Mouse (Mus musculus) CH12.LX (cell line): ENCODE results near the gene Cog1. TPM values are rescaled to one million over a fixed set of nuclear protein-coding genes. Genes with fewer than 3 reads are reported as not detected.

ENCODE experiments used
- DNase-seq: peaks from one replicate; pipeline ENCODE4 v3.0.0-alpha.2; 2013; ENCODE audit errors: extremely low read depth
- H3K27ac ChIP-seq: 2 replicates; pipeline ENCODE4 v1.5.1; 2012; ENCODE audit warnings: low read depth, mild to moderate bottlenecking, control low read depth, moderate library complexity; ENCODE audit not compliant: insufficient read depth
- H3K27me3 ChIP-seq: replicated peaks from 2 replicates; pipeline ENCODE3; 2012; ENCODE audit warnings: inconsistent platforms
- H3K36me3 ChIP-seq, 2 experiments: replicated peaks in 1 of 2; 2 replicates each; pipeline versions ENCODE3 to v1.6.1; 2012; ENCODE audit warnings: inconsistent platforms in 1 of 2, low read length in 1 of 2, mild to moderate bottlenecking in 1 of 2, mixed read lengths in 1 of 2, moderate library complexity in 1 of 2; ENCODE audit not compliant: control insufficient read depth in 1 of 2, insufficient read depth in 1 of 2
- H3K4me1 ChIP-seq, 2 experiments: 2 replicates each; pipeline ENCODE4 v1.6.1; 2012; ENCODE audit warnings: inconsistent platforms in 1 of 2, moderate library complexity in 1 of 2; ENCODE audit not compliant: insufficient read depth in 2 of 2, control insufficient read depth in 1 of 2
- H3K4me2 ChIP-seq: 2 replicates; pipeline ENCODE4 v1.6.1; 2012; ENCODE audit warnings: low read depth, mild to moderate bottlenecking, control low read depth; ENCODE audit not compliant: poor library complexity, insufficient read depth, severe bottlenecking
- H3K4me3 ChIP-seq, 3 experiments: fragments of 150-350 bp in 1 of 3; sonication (generic) in 1 of 3; replicated peaks in 1 of 3; 2 replicates each; pipeline versions ENCODE3 to v1.5.1; 2011 to 2012; ENCODE audit warnings: low read depth in 2 of 3, low read length in 2 of 3, mild to moderate bottlenecking in 2 of 3, moderate library complexity in 2 of 3, control low read depth in 1 of 3, improper control_type of control experiment in 1 of 3, inconsistent platforms in 1 of 3, mixed read lengths in 1 of 3; ENCODE audit not compliant: poor library complexity in 1 of 3
- H3K79me2 ChIP-seq: replicated peaks from 2 replicates; pipeline ENCODE4 v1.6.1; 2012; ENCODE audit warnings: mild to moderate bottlenecking, moderate library complexity; ENCODE audit not compliant: control insufficient read depth, poor library complexity, insufficient read depth, severe bottlenecking; ENCODE audit errors: extremely low read depth
- H3K9ac ChIP-seq: 2 replicates; pipeline ENCODE4 v1.6.1; 2012; ENCODE audit warnings: low read depth, mild to moderate bottlenecking, control low read depth, moderate library complexity; ENCODE audit not compliant: insufficient read depth
- H3K9me3 ChIP-seq: replicated peaks from 2 replicates; pipeline ENCODE3; 2012; ENCODE audit warnings: low read length, inconsistent platforms, mixed read lengths
- CHD1 ChIP-seq: IDR thresholded peaks from 2 replicates; pipeline ENCODE4 v1.6.1; 2012; ENCODE audit warnings: low read depth, low read length, improper control_type of control experiment, inconsistent platforms
- CHD2 ChIP-seq: IDR thresholded peaks from 2 replicates; pipeline ENCODE4 v1.6.1; 2011; ENCODE audit warnings: low read length, improper control_type of control experiment
- CTCF ChIP-seq, 2 experiments: IDR thresholded peaks in 1 of 2; conservative IDR thresholded peaks in 1 of 2; 2 replicates each; pipeline ENCODE4 v1.5.1; 2011 to 2012; ENCODE audit warnings: low read depth in 2 of 2, low read length in 2 of 2, improper control_type of control experiment in 1 of 2, inconsistent platforms in 1 of 2, mild to moderate bottlenecking in 1 of 2, moderate library complexity in 1 of 2
- EP300 ChIP-seq: IDR thresholded peaks from 2 replicates; pipeline ENCODE4 v1.6.1; 2011; ENCODE audit warnings: low read length, improper control_type of control experiment
- ETS1 ChIP-seq: conservative IDR thresholded peaks from 2 replicates; pipeline ENCODE4 v1.6.1; 2012; ENCODE audit warnings: low read depth, mild to moderate bottlenecking, inconsistent platforms, low read length, improper control_type of control experiment, moderate library complexity
- HCFC1 ChIP-seq: IDR thresholded peaks from 2 replicates; pipeline ENCODE4 v1.6.1; 2012; ENCODE audit warnings: low read depth, mild to moderate bottlenecking, inconsistent platforms, low read length, improper control_type of control experiment
- JUND ChIP-seq: conservative IDR thresholded peaks from 2 replicates; pipeline ENCODE4 v1.6.1; 2011; ENCODE audit warnings: low read depth, low read length, improper control_type of control experiment
- MAZ ChIP-seq: IDR thresholded peaks from 2 replicates; pipeline ENCODE4 v1.6.1; 2012; ENCODE audit warnings: low read depth, mild to moderate bottlenecking, inconsistent platforms, low read length, improper control_type of control experiment, moderate library complexity
- MEF2A ChIP-seq: IDR thresholded peaks from 2 replicates; pipeline ENCODE4 v1.6.1; 2014; ENCODE audit warnings: low read depth, mild to moderate bottlenecking, inconsistent platforms, low read length, improper control_type of control experiment, borderline replicate concordance
- NELFE ChIP-seq: IDR thresholded peaks from 2 replicates; pipeline ENCODE4 v1.6.1; 2011; ENCODE audit warnings: low read depth, low read length, improper control_type of control experiment
- PAX5 ChIP-seq: IDR thresholded peaks from 2 replicates; pipeline ENCODE4 v1.6.1; 2012; ENCODE audit warnings: low read length, inconsistent platforms, mixed read lengths
- RCOR1 ChIP-seq: conservative IDR thresholded peaks from 2 replicates; pipeline ENCODE4 v1.6.1; 2012; ENCODE audit warnings: low read depth, mild to moderate bottlenecking, inconsistent platforms, low read length, improper control_type of control experiment
- SIN3A ChIP-seq: IDR thresholded peaks from 2 replicates; pipeline ENCODE4 v1.6.1; 2012; ENCODE audit warnings: low read length, improper control_type of control experiment, inconsistent platforms
- SMC3 ChIP-seq: IDR thresholded peaks from 2 replicates; pipeline ENCODE4 v1.6.1; 2011; ENCODE audit warnings: low read depth, low read length, improper control_type of control experiment
- TBP ChIP-seq: conservative IDR thresholded peaks from 2 replicates; pipeline ENCODE4 v1.6.1; 2011; ENCODE audit warnings: low read depth, low read length, improper control_type of control experiment
- USF2 ChIP-seq: conservative IDR thresholded peaks from 2 replicates; pipeline ENCODE4 v1.6.1; 2011; ENCODE audit warnings: low read depth, low read length, improper control_type of control experiment
- ZC3H11A ChIP-seq: IDR thresholded peaks from 2 replicates; pipeline ENCODE4 v1.6.1; 2012; ENCODE audit warnings: low read depth, mild to moderate bottlenecking, inconsistent platforms, low read length, improper control_type of control experiment
- ZMIZ1 ChIP-seq: IDR thresholded peaks from 2 replicates; pipeline ENCODE4 v1.6.1; 2012; ENCODE audit warnings: low read depth, mild to moderate bottlenecking, inconsistent platforms, low read length, improper control_type of control experiment
- ZNF384 ChIP-seq: IDR thresholded peaks from 2 replicates; pipeline ENCODE4 v1.6.1; 2012; ENCODE audit warnings: low read depth, low read length, improper control_type of control experiment, inconsistent platforms
- dilution Hi-C: fragments of 300-500 bp; cut with MboI; formaldehyde crosslinking; loops from 2 replicates; pipeline ENCODE4 v1.14.3; 2020; ENCODE audit warnings: low sequenced_read_pairs; ENCODE audit not compliant: extremely low pct_unique_long_range_greater_than_20kb, extremely low pct_ligation_motif_present
- in situ Hi-C: fragments of 300-500 bp; cut with MboI; formaldehyde crosslinking; loops from 3 replicates; pipeline ENCODE4 v1.14.3; 2019; ENCODE audit warnings: low sequenced_read_pairs, low pct_ligation_motif_present, low pct_unique_long_range_greater_than_20kb, mixed read lengths
- polyA plus RNA-seq: library from polyadenylated mRNA; unstranded; fragments of >175 nt; gene quantifications from 2 replicates; pipeline ENCODE4 v1.2.1, GENCODE M21; 2012; ENCODE audit warnings: low read depth; ENCODE audit not compliant: insufficient read length
- total RNA-seq, 2 experiments: library from RNA; depleted of rRNA; stranded (reverse); fragments of 300-350 nt in 1 of 2; fragments of >200 nt in 1 of 2; gene quantifications; 2 replicates each; pipeline ENCODE4 v1.2.3; 2012 to 2014

Cog1 gene
- total and polyA plus RNA-seq, 3 experiments: 15.8 to 38.6 (median 28.2) TPM

- no peak overlapping the region for H3K27ac ChIP-seq
- H3K36me3 ChIP-seq: no peaks in the 10 kb centered on the region
- no peak for DNase-seq
- no peaks in the 10 kb centered on the region for H3K79me2 ChIP-seq
- H3K9me3 ChIP-seq: no peaks in the 10 kb centered on the region
- in situ Hi-C loops: no loop called here
- TF ChIP-seq CHD2: no peak
- no peak for TF ChIP-seq PAX5
- H3K4me3 ChIP-seq: no peak overlapping the region
- H3K27me3 ChIP-seq: peaks cover 27% of the 10 kb centered on the region
- dilution Hi-C loops: no loop called here
- H3K4me1 ChIP-seq: no peaks in the 10 kb centered on the region; a peak in 1 of 4 replicates
- H3K9ac ChIP-seq: no peak overlapping the region
- no peak overlapping the region for H3K4me2 ChIP-seq
Observed at GRCm38 (mm10) chr11:113632303-113632702, 16.7 kb upstream of the Cog1 start.

GRCm38 (mm10) chr11:113633398-113633797 lies 15.6 kb upstream of the Cog1 start:
- in situ Hi-C loops: no loop called here
- no peaks in the 10 kb centered on the region for H3K36me3 ChIP-seq
- no peak overlapping the region for H3K9ac ChIP-seq
- no peak for DNase-seq
- dilution Hi-C loops: no loop called here
- peaks cover 4% of the 10 kb centered on the region for H3K9me3 ChIP-seq
- no peak overlapping the region for H3K27ac ChIP-seq
- no peak overlapping the region for H3K4me2 ChIP-seq
- H3K4me1 ChIP-seq: no peaks in the 10 kb centered on the region; a peak in 1 of 4 replicates
- no peak overlapping the region for H3K4me3 ChIP-seq
- H3K79me2 ChIP-seq: no peaks in the 10 kb centered on the region
- TF ChIP-seq SMC3: no peak
- TF ChIP-seq SIN3A: no peak
- TF ChIP-seq MAZ: no peak
- no peak for TF ChIP-seq ZMIZ1
- TF ChIP-seq USF2: no peak
- TF ChIP-seq NELFE: no peak
- TF ChIP-seq TBP: no peak
- TF ChIP-seq CHD2: no peak
- no peak for TF ChIP-seq CHD1
- no peak for TF ChIP-seq ZNF384
- no peak for TF ChIP-seq MEF2A
- TF ChIP-seq JUND: no peak
- TF ChIP-seq CTCF (conservative IDR thresholded peaks at IDR 0.05 in 1 of 2, IDR thresholded peaks at IDR 0.05 in 1 of 2; ENCODE audit: low read depth in 2 of 2, low read length in 2 of 2): no peak
- no peak for TF ChIP-seq EP300
- no peak for TF ChIP-seq ZC3H11A
- no peak for TF ChIP-seq HCFC1
- TF ChIP-seq ETS1: no peak
- no peak for TF ChIP-seq RCOR1
- H3K27me3 ChIP-seq: peaks cover 27% of the 10 kb centered on the region
